Mouse (Mus musculus) heart, adult 2 months (tissue): ENCODE results near the gene Wdr83os. TPM values are rescaled to one million over a fixed set of nuclear protein-coding genes. Genes with fewer than 3 reads are reported as not detected.

Source experiments
- DNase-seq, 2 experiments: peaks; one replicate each; pipeline ENCODE4 v3.0.0; 2021
- H3K27ac ChIP-seq: fragments of 200-600 bp; 2 replicates; pipeline ENCODE4 v1.8.1; 2022
- H3K27me3 ChIP-seq: fragments of 200-500 bp; 2 replicates; pipeline ENCODE4 v1.6.1; 2012; ENCODE audit warnings: mild to moderate bottlenecking, low read length, inconsistent platforms, mixed read lengths; ENCODE audit not compliant: control insufficient read depth, insufficient read depth
- H3K36me3 ChIP-seq: fragments of 200-500 bp; 2 replicates; pipeline ENCODE4 v1.6.1; 2012; ENCODE audit warnings: low read length, inconsistent platforms; ENCODE audit not compliant: control insufficient read depth, insufficient read depth
- H3K4me1 ChIP-seq: fragments of 200-500 bp; 2 replicates; pipeline ENCODE4 v1.6.1; 2011; ENCODE audit warnings: low read length; ENCODE audit not compliant: control insufficient read depth, insufficient read depth
- H3K4me3 ChIP-seq: fragments of 200-600 bp; 2 replicates; pipeline ENCODE4 v1.8.1; 2022
- H3K79me2 ChIP-seq: fragments of 200-500 bp; replicated peaks from 2 replicates; pipeline ENCODE4 v1.6.1; 2012; ENCODE audit warnings: mild to moderate bottlenecking, inconsistent platforms, low read length, moderate library complexity, mixed read lengths; ENCODE audit not compliant: control insufficient read depth, insufficient read depth
- H3K9ac ChIP-seq: fragments of 200-500 bp; 2 replicates; pipeline ENCODE4 v1.6.1; 2012; ENCODE audit warnings: low read depth, mild to moderate bottlenecking, control low read depth, inconsistent platforms, low read length, mixed read lengths
- CTCF ChIP-seq: fragments of 200-600 bp; IDR thresholded peaks from 2 replicates; pipeline ENCODE4 v1.8.1; 2022; ENCODE audit warnings: antibody characterized with exemption, mild to moderate bottlenecking, moderate library complexity
- EP300 ChIP-seq: fragments of 200-500 bp; IDR thresholded peaks from 2 replicates; pipeline ENCODE4 v1.6.1; 2011; ENCODE audit warnings: low read depth, low read length, control low read depth; ENCODE audit not compliant: insufficient read depth
- POLR2A ChIP-seq: fragments of 200-500 bp; IDR thresholded peaks from 2 replicates; pipeline ENCODE4 v1.6.1; 2011; ENCODE audit warnings: mild to moderate bottlenecking, low read depth, low read length, control low read depth; ENCODE audit not compliant: insufficient read depth
- WGBS: fragments of 180-500 bp; shearing (Covaris S2); methylation state at CpG from one replicate; pipeline ENCODE4 v1.1.7; 2018; 5-methylcytosine and 5-hydroxymethylcytosine counted together
- intact Hi-C: fragments of 180-260 bp; cut with DNase I; formaldehyde crosslinking; loops from one replicate; pipeline ENCODE4 v1.15.1; 2025
- polyA plus RNA-seq: library from polyadenylated mRNA; depleted of rRNA; stranded (reverse); fragments of >200 nt; gene quantifications from 2 replicates; pipeline ENCODE4 v1.2.3, GENCODE M21; 2012
- total RNA-seq, 2 experiments: library from RNA; stranded (reverse); gene quantifications; 2 replicates each; pipeline ENCODE4 v1.2.3; 2021

Gene Wdr83os
- total and polyA plus RNA-seq, 3 experiments: 39.0 to 99.3 (median 41.4) TPM

DNA sequence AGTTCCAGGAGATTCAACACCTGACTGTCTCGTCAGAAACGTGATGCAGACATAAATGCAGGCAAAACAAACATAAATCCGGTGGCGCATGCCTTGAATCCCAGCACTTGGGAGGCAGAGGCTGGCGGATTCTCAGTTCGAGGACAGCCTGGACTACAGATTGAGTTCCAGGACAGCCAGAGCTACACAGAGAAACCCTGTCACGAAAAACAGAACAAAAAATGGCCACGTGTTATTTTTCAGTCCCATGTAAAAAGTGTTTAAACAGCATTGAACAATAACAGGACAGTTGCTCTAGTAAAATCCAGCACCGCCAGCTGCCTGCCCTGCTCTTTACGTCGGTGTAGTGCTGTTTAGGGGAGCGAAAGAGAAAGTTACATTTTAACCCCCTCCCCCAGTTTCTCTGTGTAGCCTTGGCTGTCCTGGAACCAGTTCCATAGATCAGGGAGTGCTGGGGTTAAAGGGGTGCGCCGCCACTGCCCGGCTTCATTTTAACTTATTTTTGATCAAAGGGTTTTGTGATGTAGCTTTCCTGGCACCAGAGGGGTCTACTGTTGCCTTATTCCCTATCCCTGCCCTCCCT lies 44.7 kb upstream of the Wdr83os start:
- under 1% methylated on average over 15 of the region's 15 CpGs for WGBS
- intact Hi-C loops: loop anchor here (5.0 kb wide), 1 partner anchor 36 kb away; the partner anchor contains the start of gene Dhps
- H3K4me1 ChIP-seq: peaks cover 7% of the 10 kb centered on the region
- peak; percentile 29 to 38 for DNase-seq
- H3K79me2 ChIP-seq: peaks cover 3% of the 10 kb centered on the region; the same call in 1 of the 2 replicates
- peak overlapping the region; percentile 96 for H3K27ac ChIP-seq
- peaks cover 9% of the 10 kb centered on the region for H3K36me3 ChIP-seq
- no peaks in the 10 kb centered on the region for H3K27me3 ChIP-seq
- H3K4me3 ChIP-seq: peak overlapping the region; percentile 76
- no peak for TF ChIP-seq EP300
- no peak for TF ChIP-seq POLR2A
- TF ChIP-seq CTCF: no peak
- peak overlapping the region; percentile 83 for H3K9ac ChIP-seq

DNA sequence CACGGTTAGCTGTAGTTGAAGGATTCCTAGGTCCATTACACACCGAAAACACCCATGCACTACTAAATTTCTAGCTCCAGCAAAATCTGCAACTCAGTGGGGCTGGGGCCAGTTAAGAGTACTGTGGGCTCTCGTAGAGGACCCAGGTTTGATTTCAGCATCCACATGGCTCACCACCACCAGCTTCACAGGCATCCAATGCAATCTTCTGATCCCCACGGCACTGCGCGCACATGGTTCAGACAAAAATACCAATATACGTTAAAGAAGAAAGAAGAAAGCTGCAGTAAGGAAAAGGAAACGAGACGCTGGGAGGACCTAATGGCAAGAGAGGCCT lies 44.2 kb upstream of the Wdr83os start:
- Histone ChIP-seq H3K27ac (peak overlapping the region; percentile 96), H3K9ac (peak overlapping the region; percentile 83), H3K27me3 (no peaks in the 10 kb centered on the region), H3K79me2 (peaks cover 5% of the 10 kb centered on the region), H3K4me3 (peak overlapping the region; percentile 76), H3K4me1 (peaks cover 7% of the 10 kb centered on the region), H3K36me3 (peaks cover 9% of the 10 kb centered on the region)
- WGBS: under 1% methylated on average over 9 of the region's 9 CpGs
- intact Hi-C loops: loop anchor here (5.0 kb wide), 1 partner anchor 36 kb away; the partner anchor contains the start of gene Dhps
- TF ChIP-seq CTCF (no peak), POLR2A (peak; percentile 79; the same call in 1 of the 2 replicates), EP300 (no peak)
- no peak for DNase-seq

- TF ChIP-seq EP300: peak; percentile 64; the same call in 1 of the 2 replicates
- TF ChIP-seq POLR2A: no peak; the same call in 1 of the 2 replicates
- TF ChIP-seq CTCF: no peak
- peaks cover 5% of the 10 kb centered on the region for H3K79me2 ChIP-seq
- WGBS: under 1% methylated on average over 59 of the region's 59 CpGs
- H3K27ac ChIP-seq: peak within 1 kb of the TSS; percentile 96
- H3K4me1 ChIP-seq: peaks cover 7% of the 10 kb centered on the region
- DNase-seq: peak; percentile 87 to 92
- H3K4me3 ChIP-seq: peak within 1 kb of the TSS; percentile 76
- intact Hi-C loops: loop anchor here (5.0 kb wide), 1 partner anchor 35 kb away; the partner anchor contains the start of gene Dhps
- no peaks in the 10 kb centered on the region for H3K27me3 ChIP-seq
- peak within 1 kb of the TSS; percentile 94 for H3K9ac ChIP-seq
- H3K36me3 ChIP-seq: peaks cover 9% of the 10 kb centered on the region
These were observed 43.7 kb upstream of the Wdr83os start, which contains the start of gene Tnpo2 for GRCm38 (mm10) chr8:85036718-85037365. Gene Tnpo2 (plus strand): TSS chr8:85036915.

- H3K4me3 ChIP-seq: peak overlapping the region; percentile 76
- H3K27me3 ChIP-seq: no peaks in the 10 kb centered on the region
- intact Hi-C loops: loop anchor here (5.0 kb wide), 1 partner anchor 35 kb away; the partner anchor contains the start of gene Dhps
- TF ChIP-seq CTCF (no peak), EP300 (no peak), POLR2A (no peak)
- peak overlapping the region; percentile 96 for H3K27ac ChIP-seq
- DNase-seq: no peak
- H3K4me1 ChIP-seq: peaks cover 7% of the 10 kb centered on the region
- H3K9ac ChIP-seq: peak overlapping the region; percentile 94
- H3K79me2 ChIP-seq: peaks cover 5% of the 10 kb centered on the region
- peaks cover 5% of the 10 kb centered on the region for H3K36me3 ChIP-seq
- 1% methylated on average over 14 of the region's 14 CpGs for WGBS
These were observed 43.2 kb upstream of the Wdr83os start for GRCm38 (mm10) chr8:85037366-85037680.

DNA sequence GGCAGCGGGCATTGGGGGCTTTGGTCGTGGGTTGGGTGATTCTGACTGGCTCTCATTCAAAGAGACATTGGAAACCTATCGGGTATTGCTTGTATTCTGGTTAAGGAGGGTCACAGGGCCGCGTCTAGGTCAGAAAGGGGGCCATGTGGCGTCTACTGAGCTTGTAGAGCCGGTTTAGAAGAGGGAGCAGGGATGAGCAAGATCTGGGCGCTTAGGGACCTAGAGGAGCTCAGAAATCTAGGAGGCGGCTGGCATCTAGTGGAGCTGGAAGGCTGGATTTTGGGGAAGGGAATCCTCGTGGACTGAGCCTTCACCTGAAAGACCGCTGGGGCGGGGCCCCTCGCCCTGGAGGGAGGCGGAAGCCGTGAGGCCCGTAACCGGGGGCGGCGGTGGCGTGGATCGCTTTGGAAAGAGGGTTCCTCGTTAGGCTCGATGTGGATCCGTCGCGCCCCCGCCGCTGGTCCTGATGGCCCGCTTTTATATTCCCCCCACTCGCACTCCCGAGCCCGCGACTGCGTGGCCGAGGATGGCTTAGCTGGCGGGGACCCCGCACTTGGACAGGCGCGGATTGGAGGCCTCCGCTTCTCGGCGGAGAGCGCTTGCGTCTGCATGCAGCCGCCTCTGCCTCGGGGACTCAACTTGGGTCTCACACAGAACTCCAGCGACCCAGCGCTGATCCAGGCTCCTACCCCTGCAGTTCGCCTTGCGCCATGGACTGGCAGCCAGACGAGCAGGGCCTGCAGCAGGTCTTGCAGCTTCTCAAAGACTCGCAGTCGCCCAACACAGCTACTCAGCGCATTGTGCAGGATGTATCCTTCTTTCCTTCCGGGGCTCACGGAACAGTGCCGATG lies 42.6 kb upstream of the Wdr83os start:
- under 1% methylated on average over 57 of the region's 57 CpGs for WGBS
- TF ChIP-seq POLR2A (no peak), EP300 (no peak), CTCF (no peak)
- DNase-seq: peak; percentile 68 to 71
- Histone ChIP-seq H3K36me3 (peaks cover under 1% of the 10 kb centered on the region; the same call in 1 of the 2 replicates), H3K27ac (peak overlapping the region; percentile 96), H3K9ac (peak overlapping the region; percentile 94), H3K4me1 (peaks cover 6% of the 10 kb centered on the region), H3K79me2 (peaks cover 5% of the 10 kb centered on the region), H3K4me3 (peak overlapping the region; percentile 76), H3K27me3 (no peaks in the 10 kb centered on the region)
- intact Hi-C loops: loop anchor here (5.0 kb wide), 1 partner anchor 34 kb away; the partner anchor contains the start of gene Dhps
